Mouse (Mus musculus) gastrocnemius, postnatal 25 days (tissue): ENCODE data around the gene Camk2d. TPM values are rescaled to one million over a fixed set of nuclear protein-coding genes. Genes with fewer than 3 reads are reported as not detected.

Experiments
- DNase-seq: peaks from one replicate; pipeline ENCODE4 v3.0.0; 2022
- total RNA-seq, 2 experiments: library from RNA; stranded (reverse); gene quantifications; 1 replicate in 1 of 2; 2 replicates in 1 of 2; pipeline ENCODE4 v1.2.3; 2021

Gene Camk2d
- total RNA-seq, 2 experiments from 2014 or later = 51.7 to 64.2 TPM

GRCm38 (mm10) chr3:126746148-126746803, 150.2 kb downstream of the Camk2d start:
- peak; percentile 19 for DNase-seq

DNA sequence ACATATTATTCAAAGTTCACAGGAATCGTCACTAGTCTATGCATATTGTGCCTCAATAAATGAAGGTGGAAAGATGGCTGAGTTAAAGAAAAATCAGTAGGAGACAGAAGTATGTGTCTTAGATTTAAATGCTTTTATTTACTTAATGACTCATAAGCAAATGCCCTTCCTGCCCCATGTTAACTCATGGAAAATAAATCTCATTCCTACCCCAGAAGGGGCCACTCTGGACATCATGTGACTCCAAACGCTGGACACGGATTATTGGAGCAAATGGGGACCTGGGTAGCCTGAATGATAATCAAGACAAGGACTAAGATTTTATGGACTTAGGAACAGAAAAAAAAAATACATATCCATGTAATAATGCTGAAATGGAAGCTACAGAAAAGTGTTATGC, 151.5 kb downstream of the Camk2d start:
- DNase-seq = no peak

- DNase-seq = no peak
Observed at GRCm38 (mm10) chr3:126751377-126752098, 155.4 kb downstream of the Camk2d start.

GRCm38 (mm10) chr3:126752978-126753377, 156.9 kb downstream of the Camk2d start:
- DNase-seq = no peak

DNA sequence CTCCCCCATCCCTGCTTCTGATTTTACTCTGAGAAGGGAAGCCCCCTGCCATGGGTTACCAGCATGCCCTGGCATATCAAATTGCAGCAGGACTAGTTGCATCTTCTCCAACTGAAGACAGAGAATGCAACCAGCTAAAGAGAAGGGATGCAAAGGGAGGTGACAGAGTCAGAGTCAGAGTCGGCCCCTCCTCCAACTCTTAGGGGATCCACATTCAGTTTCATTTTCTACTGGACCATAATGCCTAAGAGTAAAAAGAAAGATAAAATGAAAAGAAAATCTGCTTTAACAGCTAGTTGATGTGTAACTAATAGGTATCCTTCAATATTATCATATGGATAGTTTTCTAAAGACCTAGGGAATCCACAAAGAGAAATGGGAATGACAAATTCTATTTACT, 162.3 kb downstream of the Camk2d start:
- no peak for DNase-seq

DNA sequence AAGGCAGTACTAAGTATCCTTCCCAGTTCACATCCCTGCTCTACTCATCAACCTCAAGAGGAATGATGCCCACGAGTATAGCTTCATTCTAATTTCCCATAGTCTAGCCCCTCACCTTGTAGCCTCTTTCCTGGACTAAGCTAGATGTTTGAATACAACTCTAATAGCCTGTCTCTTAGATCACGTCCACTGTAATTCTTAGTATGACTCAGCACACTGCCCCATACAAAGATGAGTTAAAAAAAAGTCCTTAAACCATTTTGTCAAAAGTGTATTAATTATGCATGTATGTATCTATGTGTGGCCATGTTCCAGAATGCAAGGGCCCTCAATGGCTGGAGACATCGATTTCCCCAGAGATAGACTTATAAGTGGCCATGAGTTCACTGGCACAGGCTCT, 164.5 kb downstream of the Camk2d start:
- no peak for DNase-seq

- no peak for DNase-seq
Observed at GRCm38 (mm10) chr3:126764745-126765144, 168.6 kb downstream of the Camk2d start.

GRCm38 (mm10) chr3:126770056-126770455, 174.0 kb downstream of the Camk2d start:
- DNase-seq = no peak

GRCm38 (mm10) chr3:126771032-126771431, 174.9 kb downstream of the Camk2d start:
- no peak for DNase-seq

DNA sequence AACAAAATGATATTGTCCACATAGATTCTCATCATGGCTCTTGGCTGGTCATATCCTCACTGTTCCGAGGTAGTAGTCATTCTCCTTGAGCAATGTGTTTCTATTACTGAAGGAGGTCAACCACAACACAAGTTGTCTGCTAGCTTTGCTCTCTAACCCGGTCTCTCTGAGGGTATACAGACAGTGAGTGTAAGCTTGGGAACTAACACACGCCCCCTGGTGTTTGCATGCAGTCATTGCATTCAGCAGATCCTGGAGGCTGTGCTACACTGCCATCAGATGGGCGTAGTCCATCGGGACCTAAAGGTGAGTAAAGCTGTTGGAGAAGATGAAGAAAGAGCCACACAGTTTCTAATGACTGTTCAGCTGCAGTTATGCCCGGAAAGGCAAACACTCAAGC, 175.4 kb downstream of the Camk2d start:
- DNase-seq = peak; percentile 58

DNA sequence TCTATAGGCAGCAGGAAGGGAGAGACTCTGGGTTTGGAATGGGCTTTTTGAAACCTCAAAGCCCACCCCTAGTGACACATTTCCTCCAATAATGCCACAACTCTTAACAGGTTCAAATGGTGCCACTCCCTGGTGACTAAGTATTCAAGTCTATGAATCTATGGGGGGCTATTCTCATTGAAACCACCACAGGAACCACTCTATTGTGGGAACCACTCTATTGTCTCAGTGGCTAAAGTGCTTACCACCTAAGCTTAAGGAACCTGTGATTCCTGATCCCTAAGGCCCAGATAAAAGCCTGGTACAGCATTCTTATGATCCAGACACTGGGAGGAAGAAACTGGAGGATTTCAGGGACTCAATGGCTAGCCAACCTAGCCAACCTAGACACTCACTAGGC, 179.9 kb downstream of the Camk2d start:
- no peak for DNase-seq

DNA sequence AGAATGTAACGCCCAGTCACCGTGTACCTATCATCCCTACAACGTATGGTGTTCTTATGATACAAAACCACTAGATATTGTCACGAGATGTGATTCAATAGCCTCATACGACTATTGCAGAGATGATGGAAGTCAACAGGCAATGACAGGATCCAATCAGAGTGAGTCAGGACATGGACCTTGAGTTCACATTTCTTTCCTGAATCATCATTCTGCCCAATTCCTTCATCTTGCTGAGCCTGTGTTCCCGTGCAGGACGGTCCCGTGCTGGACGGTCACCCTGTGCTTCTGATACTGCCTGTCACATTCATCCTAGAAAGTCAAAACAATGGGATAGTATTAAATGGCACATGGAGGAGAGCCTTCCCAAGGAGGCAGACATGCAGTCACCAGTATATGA, 181.0 kb downstream of the Camk2d start:
- no peak for DNase-seq

DNA sequence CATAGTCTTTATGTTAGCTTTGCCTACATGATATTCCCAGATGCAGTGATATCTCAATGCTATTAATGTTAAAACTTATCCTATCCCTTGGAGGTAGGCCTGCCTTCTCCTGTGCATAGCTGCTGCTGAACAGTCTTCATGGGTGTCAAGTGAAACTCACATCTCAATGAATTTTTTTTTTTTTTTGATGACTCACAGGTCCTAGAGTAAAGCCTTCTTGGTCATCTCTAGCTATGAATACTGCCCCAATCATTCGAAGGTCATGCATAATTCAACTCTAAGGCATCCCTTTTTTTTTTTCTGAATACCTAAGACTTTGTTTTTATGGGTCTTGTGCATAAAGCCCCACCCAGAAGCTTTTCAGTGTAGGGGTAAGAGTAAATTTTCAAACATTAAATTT, 181.8 kb downstream of the Camk2d start:
- no peak for DNase-seq

- peak; percentile 14 for DNase-seq
Observed at GRCm38 (mm10) chr3:126780014-126780615, 184.0 kb downstream of the Camk2d start.

DNA sequence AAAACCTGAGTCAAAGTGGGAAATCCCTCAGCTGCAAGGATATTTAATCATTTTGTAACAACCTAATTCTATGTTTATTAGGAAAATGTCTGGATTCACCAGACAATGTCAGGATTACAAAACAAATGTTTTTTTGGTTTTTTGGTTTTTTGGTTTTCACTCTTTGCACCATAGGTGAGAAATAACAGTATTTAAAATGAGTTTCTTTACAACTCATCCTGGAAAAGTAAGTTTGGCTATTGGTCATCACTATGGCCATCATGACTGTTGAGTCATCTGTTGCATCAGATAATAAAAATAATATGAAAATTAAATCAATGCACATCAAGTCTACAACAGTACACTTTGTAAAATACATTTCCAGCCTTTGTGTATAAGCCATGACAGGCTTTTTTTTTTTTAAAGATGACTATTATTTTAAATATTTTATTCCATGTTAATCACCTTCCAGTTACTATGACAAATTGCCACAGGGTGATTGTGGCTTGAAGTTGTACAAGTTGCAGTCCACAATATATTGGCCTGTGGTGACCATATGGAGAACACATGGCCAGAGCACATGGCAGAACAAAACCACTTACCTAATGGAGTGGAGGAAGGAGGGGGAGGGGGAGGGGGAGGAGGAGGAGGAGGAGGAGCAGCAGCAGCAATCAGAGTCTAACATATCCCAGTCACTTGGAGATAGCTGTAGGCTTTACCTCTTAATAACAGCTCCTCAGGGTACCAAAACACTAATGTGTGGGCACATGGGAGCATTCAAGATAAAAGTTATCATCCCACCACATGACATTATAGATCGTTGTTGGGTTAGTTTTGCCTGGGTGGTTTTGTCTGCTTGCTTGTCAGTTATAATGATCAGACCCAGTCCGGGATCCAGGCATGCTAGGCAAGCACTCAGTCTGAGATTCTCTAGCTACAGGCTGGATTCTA, 197.2 kb downstream of the Camk2d start:
- no peak for DNase-seq

DNA sequence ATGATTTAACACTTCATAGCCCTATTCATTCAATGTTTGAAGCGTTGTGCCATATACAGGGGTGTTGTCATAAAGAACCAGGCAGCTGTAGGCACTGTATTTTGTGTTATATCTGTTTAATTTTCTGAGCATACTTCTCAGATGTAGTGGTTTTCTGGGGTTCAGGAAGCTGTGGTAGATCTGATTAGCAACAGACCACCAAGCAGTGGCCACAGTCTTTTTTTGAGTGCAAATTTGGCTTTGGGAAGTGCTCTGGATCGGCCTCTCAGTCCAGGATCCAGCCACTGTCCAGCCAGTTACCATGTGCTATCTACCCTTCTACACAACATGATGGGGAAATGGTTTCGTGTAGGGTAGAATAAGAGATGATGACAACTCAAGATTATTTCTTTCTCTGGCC, 199.8 kb downstream of the Camk2d start:
- no peak for DNase-seq

- DNase-seq = no peak
Observed at GRCm38 (mm10) chr3:126797025-126797424, 200.9 kb downstream of the Camk2d start.

DNA sequence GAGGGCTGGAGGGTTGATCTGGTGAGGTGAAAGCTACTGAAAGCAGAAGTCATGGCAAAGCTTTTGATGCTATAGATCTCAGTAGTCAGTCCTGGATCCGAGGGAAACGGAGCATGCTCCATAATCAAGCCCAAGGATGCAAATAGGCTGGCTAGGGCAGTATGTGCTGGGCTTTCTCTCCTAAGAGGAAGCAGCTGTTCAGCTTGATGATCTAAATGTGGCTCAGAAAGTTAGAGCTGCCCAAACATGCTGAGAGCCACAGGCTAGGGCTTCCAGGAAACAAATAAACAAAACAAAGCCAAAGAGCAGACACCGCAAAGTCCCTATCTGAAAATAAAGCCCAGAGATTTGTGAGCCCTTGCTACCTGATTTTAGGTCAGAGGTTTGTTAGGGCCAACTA, 201.7 kb downstream of the Camk2d start:
- no peak for DNase-seq

DNA sequence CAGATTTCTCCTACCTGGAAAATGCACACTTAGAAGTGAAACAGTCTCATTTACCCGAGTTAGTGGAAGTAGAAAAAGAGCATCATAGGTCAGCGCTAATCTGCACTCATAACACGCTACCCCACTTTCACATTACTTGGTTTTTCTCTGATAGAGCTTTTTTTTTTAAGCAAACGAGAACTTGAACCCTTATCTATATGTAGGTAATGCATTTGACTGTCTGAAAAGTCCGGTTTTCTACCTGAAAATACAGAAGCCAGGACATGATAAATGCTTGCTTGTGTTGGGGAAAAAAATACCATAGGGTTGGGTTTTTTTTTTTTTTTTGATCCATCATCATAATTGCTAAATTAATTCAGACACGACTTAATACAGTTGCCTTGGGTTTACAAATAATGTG, 206.9 kb downstream of the Camk2d start:
- DNase-seq = no peak

GRCm38 (mm10) chr3:126804968-126805367, 208.9 kb downstream of the Camk2d start:
- DNase-seq = no peak

DNA sequence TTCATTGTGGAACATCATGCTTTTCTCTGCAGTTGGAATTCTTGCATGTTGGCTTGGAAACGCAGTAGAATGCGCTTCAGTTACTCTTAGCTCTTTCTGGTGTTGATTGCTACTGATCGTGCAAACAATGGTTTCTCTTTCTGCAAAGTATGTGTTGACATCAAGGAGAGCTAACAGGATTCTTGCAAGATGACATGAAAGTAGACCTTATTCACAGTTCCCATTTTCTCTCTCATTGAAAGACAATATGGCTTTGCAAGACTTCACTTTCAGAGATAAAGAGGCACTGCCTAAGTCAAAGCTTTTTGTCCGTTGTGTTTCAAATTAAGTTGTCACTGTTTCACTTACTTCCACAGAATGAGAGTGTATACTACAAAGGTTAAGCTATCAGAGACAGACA, 210.0 kb downstream of the Camk2d start:
- DNase-seq = no peak

GRCm38 (mm10) chr3:126809915-126810314, 213.8 kb downstream of the Camk2d start:
- no peak for DNase-seq
